Comparison of ENCODE assay signal across 13 mouse cellular contexts in genomic region chr5:92404400-92404678, GRCm38 (mm10). TPM values are rescaled to one million over a fixed set of nuclear protein-coding genes. Genes with fewer than 3 reads are reported as not detected.
"Had no signal": no experiment of that assay in that cellular context is flagged by ENCODE, and none has a peak within 500 bp of the region (broad histone marks: within the 10 kb centered on the region; RNA-seq: fewer than 3 reads in every experiment).

No protein-coding gene starts in this region.

- H3K4me1 ChIP-seq: liver, embryonic 13.5 days; lung, embryonic 15.5 days; midbrain, embryonic 15.5 days had no signal

- H3K9me3 ChIP-seq: liver, embryonic 13.5 days; lung, embryonic 15.5 days; midbrain, embryonic 15.5 days had no signal

- H3K4me3 ChIP-seq: liver, embryonic 13.5 days; lung, embryonic 15.5 days; midbrain, embryonic 15.5 days had no signal

- H3K9ac ChIP-seq: liver, embryonic 13.5 days; liver, postnatal 0 days; lung, embryonic 15.5 days; midbrain, embryonic 15.5 days had no signal

- DNase-seq: kidney, adult 2 months; kidney, postnatal 36 days; layer of hippocampus, adult 9-11 months; liver; liver, embryonic 13.5 days; liver, postnatal 0 days; lung, postnatal 14 days had no signal

- ATAC-seq: intestine, embryonic 16.5 days; liver, postnatal 0 days; midbrain, embryonic 15.5 days had no signal

- H3K27ac ChIP-seq: kidney, postnatal 0 days; liver, embryonic 13.5 days; lung, embryonic 15.5 days; midbrain, embryonic 15.5 days; stomach, postnatal 0 days had no signal

- H3K4me2 ChIP-seq: liver, embryonic 13.5 days; lung, embryonic 15.5 days; midbrain, embryonic 15.5 days had no signal

- H3K36me3 ChIP-seq: liver, embryonic 13.5 days; lung, embryonic 15.5 days; midbrain, embryonic 15.5 days had no signal

- H3K27me3 ChIP-seq: liver, embryonic 13.5 days; lung, embryonic 15.5 days; midbrain, embryonic 15.5 days had no signal

RNA-seq across cellular contexts. Expression of gene Cxcl10, which starts 55.6 kb away (rescaled TPM):
- total RNA-seq: layer of hippocampus, adult 18-20 months had no signal
